Mouse (Mus musculus): Measurements from ENCODE around the gene Pid1.

Pid1 gene

DNA sequence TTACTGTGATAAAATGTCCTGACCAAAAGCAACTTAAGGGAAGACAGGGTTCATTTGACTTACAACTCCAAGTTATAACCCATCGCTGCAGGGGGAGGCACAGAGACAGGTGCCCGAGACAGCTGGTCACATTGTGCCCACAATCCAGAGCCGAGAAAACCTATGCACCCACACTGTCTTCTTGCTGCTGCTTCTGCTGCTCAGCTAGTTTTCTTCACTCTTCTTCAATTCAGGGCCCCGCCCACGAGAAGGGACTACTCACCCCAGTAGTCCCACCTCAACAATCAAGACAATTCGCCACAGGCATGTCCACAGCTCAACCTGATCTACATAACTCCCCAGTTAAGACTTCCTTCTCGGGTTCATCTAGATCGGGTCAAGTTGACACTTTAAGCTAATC, at the start of gene Pid1:
Gene Pid1, minus strand, starts transcription at position 214 of the 400 bp plus-strand sequence.
- in situ Hi-C loops (cut with MboI; ENCODE audit: low pct_unique_long_range_greater_than_20kb in 1 of 2, low sequenced_read_pairs in 2 of 2, unreplicated experiment in 1 of 2): no loop called here

DNA sequence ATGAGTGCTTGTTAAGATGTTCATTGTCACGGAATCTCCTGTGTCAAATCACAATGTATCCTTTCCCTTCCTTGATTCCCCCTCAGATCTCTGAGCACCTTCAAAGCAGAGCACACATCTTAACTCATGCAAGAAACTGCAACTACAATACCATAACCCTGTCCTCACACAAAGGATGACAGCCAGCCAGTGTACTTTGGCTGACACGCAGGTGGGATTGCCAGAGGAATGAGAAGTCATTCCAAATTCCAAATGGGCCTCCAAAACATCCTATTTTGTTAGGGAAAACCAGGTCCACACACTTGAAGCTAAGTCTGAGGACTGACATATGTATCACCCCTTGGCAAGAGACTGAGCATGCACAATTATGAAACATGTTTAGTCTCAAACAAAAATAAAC, 45.5 kb upstream of the Pid1 start:
- in situ Hi-C loops (cut with MboI; ENCODE audit: low pct_unique_long_range_greater_than_20kb in 1 of 2, low sequenced_read_pairs in 2 of 2, unreplicated experiment in 1 of 2): no loop called here

DNA sequence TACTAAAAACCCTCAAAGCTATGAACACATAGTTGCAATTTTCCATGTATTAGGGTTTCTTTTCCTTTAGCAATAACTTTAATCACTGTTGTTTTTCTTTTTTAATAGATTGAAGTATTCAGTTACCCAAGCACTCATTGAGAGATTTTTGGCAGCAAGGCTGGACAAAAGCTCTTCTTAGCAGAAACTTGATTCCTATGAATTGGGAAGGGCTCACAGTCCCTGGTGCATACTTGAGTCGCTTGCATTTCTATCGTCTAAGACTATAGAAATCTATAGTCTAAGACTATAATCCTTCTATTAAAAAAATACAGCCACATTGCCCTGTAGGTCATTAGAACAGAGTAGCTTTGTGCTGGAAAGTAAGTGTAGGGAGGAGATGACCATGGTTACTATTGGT, 44.9 kb upstream of the Pid1 start:
- in situ Hi-C loops (cut with MboI; ENCODE audit: low pct_unique_long_range_greater_than_20kb in 1 of 2, low sequenced_read_pairs in 2 of 2, unreplicated experiment in 1 of 2): no loop called here

DNA sequence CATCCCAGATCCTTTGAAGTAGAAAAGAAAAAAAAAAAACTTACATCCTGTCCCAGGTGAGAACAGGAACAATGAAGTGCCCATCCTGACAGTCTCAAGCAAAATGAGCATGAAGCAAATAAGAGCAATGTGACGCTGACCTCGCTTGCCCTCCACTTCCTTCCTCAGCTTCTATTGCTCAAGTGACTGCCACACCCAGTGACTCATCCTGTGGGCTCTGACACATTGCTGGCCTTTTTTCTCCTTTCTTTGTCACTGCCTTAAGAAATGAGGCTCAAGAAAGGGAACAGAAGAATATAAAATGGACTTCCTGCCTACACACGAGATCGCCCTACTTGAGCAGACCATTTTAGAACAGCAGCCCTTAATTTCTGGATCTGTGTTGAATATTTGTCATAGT, 42.9 kb upstream of the Pid1 start:
- in situ Hi-C loops (cut with MboI; ENCODE audit: low pct_unique_long_range_greater_than_20kb in 1 of 2, low sequenced_read_pairs in 2 of 2, unreplicated experiment in 1 of 2): no loop called here

DNA sequence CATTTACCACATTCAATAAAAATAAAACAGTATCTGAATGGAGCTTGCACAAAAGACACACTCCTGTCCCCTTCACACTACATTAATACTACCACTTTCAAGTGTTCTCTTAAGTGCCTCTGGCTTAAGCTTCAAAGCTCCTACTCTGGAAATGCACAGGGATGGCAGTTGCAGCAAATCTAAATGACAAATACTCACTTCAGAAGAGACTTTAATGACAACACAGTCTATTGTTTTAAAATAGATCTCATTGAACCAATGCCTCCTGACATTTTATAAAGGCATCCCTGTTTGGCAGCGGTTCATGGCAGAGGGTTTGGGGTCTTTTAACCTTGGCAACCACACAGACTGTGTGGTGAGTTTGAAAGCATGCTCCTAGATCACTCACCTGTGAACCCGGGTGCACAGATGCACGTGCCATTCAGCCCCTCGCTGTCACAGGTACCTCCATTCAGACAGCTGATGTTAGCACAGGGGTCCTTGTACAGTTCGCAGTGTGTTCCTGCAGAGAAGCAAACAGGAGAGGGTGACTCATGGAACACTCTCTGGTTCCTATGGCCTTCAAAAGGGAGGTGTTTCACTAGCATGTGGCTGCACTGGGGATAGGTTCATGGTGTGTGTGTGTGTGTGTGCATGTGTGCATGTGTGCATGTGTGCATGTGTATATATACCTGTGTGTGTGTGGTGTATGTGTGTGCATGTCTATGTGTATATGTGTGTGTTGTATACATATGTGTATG, 41.7 kb upstream of the Pid1 start:
- in situ Hi-C loops (cut with MboI; ENCODE audit: low pct_unique_long_range_greater_than_20kb in 1 of 2, low sequenced_read_pairs in 2 of 2, unreplicated experiment in 1 of 2): no loop called here

DNA sequence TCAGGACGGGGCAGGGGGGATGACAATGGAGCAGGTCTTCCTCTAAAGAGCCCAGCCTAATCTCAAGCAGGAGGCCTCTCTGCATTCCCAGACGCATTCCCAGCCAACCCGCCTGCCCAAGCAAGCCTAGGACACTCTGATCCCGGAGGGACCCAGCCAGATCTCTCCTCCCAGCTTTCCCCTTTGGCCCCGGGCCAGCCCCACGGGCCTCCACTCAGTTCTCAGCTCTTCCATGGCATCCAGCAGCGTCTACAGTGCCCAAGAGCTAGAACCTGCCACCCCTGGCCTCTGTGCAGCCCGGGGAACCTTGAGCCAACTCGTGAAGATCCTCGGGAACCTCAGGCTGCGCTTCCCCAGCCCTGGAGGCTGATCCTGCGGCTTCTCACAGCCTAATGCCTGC, 40.9 kb upstream of the Pid1 start:
- in situ Hi-C loops (cut with MboI; ENCODE audit: low pct_unique_long_range_greater_than_20kb in 1 of 2, low sequenced_read_pairs in 2 of 2, unreplicated experiment in 1 of 2): no loop called here

DNA sequence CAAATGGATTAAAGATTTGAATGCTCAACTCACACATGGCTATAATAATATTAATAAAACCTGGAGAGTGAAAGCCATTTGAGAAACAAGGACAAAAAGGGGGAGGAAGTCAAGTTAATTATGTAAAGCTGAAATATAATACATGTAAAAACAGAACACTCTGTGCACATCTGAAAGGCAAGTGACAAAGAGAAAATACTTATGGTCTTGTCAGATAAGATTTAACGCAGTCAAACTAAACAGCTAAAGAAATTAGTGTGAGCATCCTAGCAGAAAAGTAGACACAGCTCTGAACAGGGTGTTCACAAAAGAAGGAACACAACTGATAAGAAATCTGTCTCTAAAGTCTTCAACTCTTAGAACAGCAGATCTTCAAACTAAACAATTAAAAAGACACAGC, 38.2 kb upstream of the Pid1 start:
- in situ Hi-C loops (cut with MboI; ENCODE audit: low pct_unique_long_range_greater_than_20kb in 1 of 2, low sequenced_read_pairs in 2 of 2, unreplicated experiment in 1 of 2): no loop called here

DNA sequence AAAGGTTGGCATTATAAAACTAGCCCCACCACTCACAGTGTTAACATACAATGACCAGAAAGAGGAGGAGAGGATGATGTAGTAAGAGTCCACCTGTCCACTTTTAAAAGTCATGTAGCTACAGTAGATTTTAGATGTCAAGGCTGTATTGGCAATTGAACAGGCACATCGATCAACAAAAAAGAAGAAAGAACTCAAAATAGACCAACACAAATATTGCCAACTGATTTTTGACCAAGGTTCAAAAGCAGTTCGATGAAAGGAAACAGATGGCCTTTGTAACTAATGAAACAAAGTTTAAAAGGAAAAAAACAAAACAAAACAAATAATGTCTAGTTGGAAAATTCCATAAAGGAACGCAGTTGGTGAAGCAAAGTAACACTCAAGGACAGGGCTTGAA, 35.7 kb upstream of the Pid1 start:
- in situ Hi-C loops (cut with MboI; ENCODE audit: low pct_unique_long_range_greater_than_20kb in 1 of 2, low sequenced_read_pairs in 2 of 2, unreplicated experiment in 1 of 2): no loop called here

DNA sequence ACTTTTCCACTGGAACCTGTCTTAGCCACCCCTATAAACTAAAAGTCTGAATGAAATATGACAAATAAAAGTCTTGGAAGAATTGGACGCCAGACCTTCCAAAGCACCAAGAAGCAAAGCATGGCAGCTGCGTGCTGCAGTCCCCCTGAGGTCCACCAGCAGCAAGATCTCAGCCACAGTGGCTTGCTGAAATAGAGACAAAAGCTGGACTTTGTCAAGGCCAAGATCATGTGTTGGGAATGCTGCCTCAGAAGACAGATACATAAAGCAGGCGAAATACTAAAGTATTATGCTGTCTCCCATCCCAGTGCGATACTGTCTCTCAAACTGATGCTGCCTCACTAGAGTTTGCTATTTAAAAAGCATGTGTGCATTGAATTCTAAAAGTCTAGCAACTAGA, 35.1 kb upstream of the Pid1 start:
- in situ Hi-C loops (cut with MboI; ENCODE audit: low pct_unique_long_range_greater_than_20kb in 1 of 2, low sequenced_read_pairs in 2 of 2, unreplicated experiment in 1 of 2): no loop called here

DNA sequence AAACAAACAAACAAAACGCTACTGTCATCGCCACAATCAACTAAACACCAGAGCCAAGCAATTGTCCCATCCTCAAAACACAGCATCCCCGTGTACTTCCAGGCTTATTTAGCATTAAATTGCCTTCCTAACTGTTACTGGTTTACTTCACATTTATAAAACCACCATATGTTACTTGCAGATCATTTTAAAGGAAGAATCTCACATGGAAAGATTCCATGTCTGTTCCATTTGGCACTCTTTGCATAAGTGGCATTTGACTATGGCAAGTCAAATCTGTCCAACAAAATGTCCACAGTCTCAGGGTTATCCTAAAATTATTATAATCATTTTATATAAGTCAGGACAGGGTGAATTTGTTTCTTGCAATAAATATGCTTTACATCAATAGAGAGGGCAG, 32.8 kb upstream of the Pid1 start:
- in situ Hi-C loops (cut with MboI; ENCODE audit: low pct_unique_long_range_greater_than_20kb in 1 of 2, low sequenced_read_pairs in 2 of 2, unreplicated experiment in 1 of 2): no loop called here

DNA sequence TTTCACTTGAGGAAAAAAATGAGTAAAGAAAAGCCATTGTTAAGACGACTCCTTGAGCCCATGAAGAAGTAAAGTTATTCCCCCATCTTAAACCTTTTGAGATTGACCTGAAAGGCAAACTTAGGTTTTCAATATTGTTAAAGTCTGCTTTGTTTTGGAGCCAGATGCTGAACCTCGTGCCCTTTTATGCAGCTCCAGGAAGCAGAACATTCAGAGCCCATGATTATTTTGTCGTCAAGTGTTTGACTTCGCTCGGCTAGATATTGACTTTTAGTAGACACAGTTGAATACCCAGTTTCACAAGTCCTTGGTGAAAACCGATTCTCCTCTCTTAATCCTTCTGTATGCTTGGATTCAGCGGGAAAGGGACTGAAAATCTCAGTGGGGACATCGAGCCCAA, 31.9 kb upstream of the Pid1 start:
- in situ Hi-C loops (cut with MboI; ENCODE audit: low pct_unique_long_range_greater_than_20kb in 1 of 2, low sequenced_read_pairs in 2 of 2, unreplicated experiment in 1 of 2): no loop called here

DNA sequence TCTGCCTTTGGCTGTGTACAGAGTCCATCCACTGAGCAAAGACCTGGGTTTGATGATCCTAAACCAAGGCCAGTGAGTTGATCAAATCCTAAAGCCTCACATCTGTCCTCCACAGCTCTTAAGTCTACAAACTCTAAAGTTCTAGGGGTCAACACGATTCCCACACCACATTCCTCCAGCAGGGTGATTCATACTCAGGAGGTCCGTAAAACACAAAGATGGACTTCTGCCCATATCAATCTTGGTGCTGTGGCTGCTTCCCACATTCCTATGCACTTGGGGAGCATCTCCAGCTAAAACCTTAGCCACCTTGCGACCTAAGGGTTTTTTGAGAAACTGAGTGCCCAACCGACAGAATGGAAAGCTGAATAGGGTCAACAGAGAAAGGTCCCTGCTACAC, 27.0 kb upstream of the Pid1 start:
- in situ Hi-C loops (cut with MboI; ENCODE audit: low pct_unique_long_range_greater_than_20kb in 1 of 2, low sequenced_read_pairs in 2 of 2, unreplicated experiment in 1 of 2): no loop called here

DNA sequence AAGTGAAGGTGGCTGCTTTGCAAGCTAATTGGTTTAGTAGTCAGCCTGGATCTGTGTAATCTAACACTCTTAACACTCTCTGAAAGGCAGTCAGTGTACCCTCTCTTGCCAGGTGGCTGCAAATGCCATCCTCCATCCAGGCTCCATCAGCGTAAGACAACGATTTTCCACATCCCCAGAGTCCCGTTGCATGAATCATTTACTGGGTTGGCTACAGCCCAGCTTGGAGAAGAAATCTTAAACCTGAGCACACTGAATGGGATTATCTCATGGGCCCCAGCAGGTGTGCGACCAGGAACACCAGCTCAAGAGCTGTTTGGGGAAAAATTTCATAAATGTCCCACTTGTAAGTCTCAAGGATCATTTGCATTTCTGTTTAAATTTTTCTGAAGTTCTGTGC, 23.6 kb upstream of the Pid1 start:
- in situ Hi-C loops (cut with MboI; ENCODE audit: low pct_unique_long_range_greater_than_20kb in 1 of 2, low sequenced_read_pairs in 2 of 2, unreplicated experiment in 1 of 2): no loop called here

DNA sequence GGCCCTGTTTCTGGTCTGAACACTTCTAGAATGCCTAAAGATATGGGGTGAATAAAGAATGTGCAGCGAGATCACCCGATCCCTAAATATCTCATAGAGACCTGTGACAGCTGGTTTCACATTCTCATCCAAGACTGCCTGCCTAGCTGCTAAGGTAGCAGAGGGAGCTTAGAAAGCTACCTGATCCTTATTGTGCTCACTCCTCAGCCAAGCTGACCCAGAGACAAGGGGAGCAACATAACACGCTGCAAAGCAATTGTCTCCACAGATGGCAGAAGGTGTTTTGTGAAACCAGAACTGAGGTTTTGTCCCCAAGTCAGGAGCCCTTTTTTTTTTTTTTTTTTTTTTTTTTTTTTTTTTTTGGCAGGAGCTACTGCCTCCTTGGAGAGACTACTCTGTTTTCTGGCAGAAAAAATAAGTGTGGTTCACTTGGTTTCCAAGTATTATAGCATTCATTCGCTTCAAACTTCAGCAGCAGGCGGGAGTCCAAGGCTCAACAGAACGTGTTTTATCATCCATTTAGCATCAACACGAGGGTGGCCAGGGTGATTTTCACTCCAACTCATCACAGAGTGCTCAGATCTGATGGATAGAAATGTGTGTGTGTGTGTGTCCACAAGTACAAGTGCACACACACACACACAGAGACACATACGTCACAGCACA, 22.6 kb upstream of the Pid1 start:
- in situ Hi-C loops (cut with MboI; ENCODE audit: low pct_unique_long_range_greater_than_20kb in 1 of 2, low sequenced_read_pairs in 2 of 2, unreplicated experiment in 1 of 2): no loop called here

DNA sequence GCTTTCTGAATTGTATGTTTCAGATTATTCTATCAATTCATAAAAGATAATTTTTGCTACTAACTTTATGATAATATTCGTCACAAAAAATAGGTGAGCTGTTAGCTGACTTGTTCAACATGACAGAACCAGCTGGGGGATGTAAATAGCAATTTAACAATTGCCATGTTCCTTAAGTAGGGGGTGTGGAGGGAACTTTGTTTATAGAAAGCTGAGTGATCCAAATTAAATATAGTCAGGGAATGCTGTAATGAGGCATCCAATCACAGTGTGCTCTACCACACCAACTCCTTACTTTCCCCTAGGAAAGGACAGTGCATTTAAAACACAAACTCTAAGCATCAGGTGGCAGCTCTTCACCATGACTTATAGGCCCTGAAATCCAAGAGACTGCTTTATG, 18.7 kb upstream of the Pid1 start:
- in situ Hi-C loops (cut with MboI; ENCODE audit: low pct_unique_long_range_greater_than_20kb in 1 of 2, low sequenced_read_pairs in 2 of 2, unreplicated experiment in 1 of 2): no loop called here

DNA sequence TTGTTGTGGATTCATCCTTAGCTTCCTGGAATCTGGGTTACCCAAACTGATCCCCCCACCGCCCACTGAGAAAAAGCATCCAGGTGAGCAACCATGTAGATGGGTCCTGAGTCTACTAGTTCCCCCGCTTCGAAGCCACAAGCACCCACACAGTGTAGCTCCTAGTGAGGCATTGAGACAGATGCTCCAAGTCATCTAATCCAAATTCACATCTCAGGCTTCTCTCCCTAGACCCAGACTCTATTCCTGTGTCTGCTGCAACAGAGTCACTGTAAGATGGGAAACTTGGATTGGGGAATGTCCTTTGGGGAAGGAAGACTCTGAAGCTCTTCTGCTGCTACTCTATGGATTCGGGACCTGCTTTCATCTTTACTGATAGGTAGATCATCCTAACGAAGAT, 18.1 kb upstream of the Pid1 start:
- in situ Hi-C loops (cut with MboI; ENCODE audit: low pct_unique_long_range_greater_than_20kb in 1 of 2, low sequenced_read_pairs in 2 of 2, unreplicated experiment in 1 of 2): no loop called here

DNA sequence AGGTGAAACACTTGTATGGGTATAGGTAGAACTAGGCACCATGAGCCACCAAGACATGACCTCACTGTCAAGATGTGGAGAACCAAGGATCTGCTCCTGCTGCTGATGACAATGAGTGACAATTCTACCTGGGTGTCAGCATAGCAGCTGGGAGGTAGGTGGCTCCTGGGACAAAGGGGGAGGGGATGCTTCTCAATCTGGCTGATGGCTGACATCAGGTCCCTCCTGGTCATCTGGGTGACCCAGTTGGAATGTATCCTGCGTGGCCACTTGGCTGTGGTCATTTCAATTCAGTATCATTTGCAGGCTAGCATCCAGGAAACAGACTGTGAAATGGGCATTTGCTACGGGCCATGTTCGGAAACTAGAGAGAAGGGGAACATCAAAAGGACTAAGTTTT, 16.9 kb upstream of the Pid1 start:
- in situ Hi-C loops (cut with MboI; ENCODE audit: low pct_unique_long_range_greater_than_20kb in 1 of 2, low sequenced_read_pairs in 2 of 2, unreplicated experiment in 1 of 2): no loop called here

DNA sequence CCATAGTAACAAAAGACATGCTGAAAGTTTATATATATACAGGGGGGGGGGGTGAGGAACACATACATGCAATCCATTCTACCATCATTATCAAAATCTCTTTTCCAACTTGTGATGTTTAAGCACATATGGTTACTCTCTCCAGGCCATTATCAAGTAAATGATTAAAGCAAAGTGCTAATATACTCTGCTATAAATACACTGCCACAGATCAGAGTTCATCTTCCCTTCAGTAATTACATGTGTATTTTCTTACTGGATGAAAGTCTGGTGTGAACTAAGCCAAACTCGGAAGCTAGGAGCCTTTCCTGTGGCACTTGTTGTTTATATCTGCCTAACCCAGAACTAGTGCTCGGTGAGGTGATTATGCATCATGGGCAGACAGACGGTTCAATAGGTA, 3.8 kb upstream of the Pid1 start:
- in situ Hi-C loops (cut with MboI; ENCODE audit: low pct_unique_long_range_greater_than_20kb in 1 of 2, low sequenced_read_pairs in 2 of 2, unreplicated experiment in 1 of 2): no loop called here

DNA sequence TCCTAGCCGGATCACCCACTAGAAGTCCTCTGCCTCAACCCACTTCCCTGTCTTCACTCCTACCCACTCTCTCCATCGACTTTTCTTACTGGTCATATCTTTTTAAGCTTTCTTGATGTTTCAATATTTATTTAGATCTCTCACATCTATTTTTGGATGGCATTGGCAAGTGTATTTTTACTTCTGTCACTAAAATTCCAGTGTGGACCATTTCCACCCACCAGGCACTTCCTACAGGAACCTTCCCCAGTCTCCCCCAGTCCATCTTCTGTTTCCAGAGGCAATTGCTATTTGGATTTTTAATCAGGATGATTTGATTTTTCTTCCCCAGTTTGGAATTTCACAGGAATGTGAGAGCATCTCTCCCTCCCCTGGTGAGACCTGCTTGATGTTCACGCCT, 2.6 kb upstream of the Pid1 start:
- in situ Hi-C loops (cut with MboI; ENCODE audit: low pct_unique_long_range_greater_than_20kb in 1 of 2, low sequenced_read_pairs in 2 of 2, unreplicated experiment in 1 of 2): no loop called here

Data from mouse embryonic stem cell (cell line).